Mouse (Mus musculus): ENCODE data around the gene Rcor3. TPM values are rescaled to one million over a fixed set of nuclear protein-coding genes. Genes with fewer than 3 reads are reported as not detected.

Rcor3 gene
- polyA plus RNA-seq (2015; fragmentation: Nextera tagmentation; extraction: Ambion mirVana): 6.2 and 7.2 TPM in 2 replicates

DNA sequence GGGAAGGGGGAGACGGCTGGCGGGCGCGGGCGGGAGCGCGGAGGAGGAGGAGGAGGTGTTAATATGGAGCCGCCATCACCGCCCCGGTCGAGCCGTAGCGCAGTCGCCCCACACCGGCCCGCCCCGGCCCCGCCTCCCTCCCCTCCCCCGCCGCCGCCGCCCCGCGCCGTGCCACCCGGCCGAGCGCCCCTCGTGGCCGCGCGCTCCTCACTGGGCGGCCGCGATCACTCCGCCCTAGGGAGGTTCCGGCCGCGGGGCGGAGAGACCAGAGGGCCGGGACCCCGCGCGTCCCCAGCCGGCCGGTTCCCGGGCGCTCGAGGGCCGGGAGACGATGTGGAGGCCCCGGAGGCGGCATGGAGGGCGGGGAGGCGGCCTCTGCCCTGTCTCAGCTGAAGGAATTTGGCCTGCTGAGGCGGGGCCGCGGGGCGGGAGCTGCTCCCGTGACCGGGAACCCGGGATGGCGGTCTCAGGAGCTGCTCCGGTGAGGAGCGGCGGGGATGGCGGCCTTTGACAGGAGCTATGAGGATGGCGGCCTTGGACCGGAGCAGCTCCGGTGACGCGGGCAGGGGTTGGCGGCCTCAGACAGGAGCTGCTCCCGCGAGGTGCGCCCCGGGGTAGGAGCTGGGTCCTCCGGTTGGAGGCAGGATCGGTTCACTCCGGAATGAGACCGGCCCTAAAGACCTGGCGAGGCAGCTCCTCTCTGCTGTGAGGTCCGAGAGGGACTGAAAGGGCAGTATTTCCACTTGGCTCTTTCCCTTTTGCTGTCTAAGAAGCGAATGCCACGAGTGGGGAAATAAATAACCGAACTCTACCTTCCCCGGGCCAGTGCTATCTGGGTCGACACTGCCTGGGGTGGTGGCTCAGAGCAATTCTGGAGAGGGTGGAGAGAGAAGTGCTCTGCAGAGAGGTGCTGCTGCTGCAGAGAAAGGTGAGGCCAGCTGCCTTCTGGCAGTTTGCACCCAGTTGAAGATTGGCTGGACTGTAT, at the start of gene Rcor3:
Gene Rcor3, minus strand, starts transcription at position 137 of the 985 bp plus-strand sequence.
- DNase-seq (peak; percentile 89), ATAC-seq (peak; percentile 85)
- no peak for TF ChIP-seq EP300 (IDR thresholded peaks at IDR 0.05; ENCODE audit: low read depth)
- peak; percentile 46 for TF ChIP-seq CTCF (IDR thresholded peaks at IDR 0.05; ENCODE audit: low read depth)
- Histone ChIP-seq H3K27ac (ENCODE audit: low read depth) (peak within 1 kb of the TSS; percentile 95), H3K27me3 (ENCODE audit: insufficient read depth, low read length) (no peaks in the 10 kb centered on the region), H3K9ac (replicated peaks) (peak within 1 kb of the TSS; percentile 89), H3K4me2 (ENCODE audit: low read depth, low read length) (peak within 1 kb of the TSS; percentile 90), H3K4me1 (ENCODE audit: insufficient read depth) (peaks cover 14% of the 10 kb centered on the region), H3K36me3 (replicated peaks; ENCODE audit: insufficient read depth, low read length) (peaks cover 5% of the 10 kb centered on the region), H3K4me3 (ENCODE audit: low read depth, low read length) (peak within 1 kb of the TSS; percentile 67), H3K9me3 (ENCODE audit: low read length) (no peaks in the 10 kb centered on the region)
- under 1% methylated on average over 50 of the region's 88 CpGs for WGBS (ENCODE audit: insufficient replicate concordance)

DNA sequence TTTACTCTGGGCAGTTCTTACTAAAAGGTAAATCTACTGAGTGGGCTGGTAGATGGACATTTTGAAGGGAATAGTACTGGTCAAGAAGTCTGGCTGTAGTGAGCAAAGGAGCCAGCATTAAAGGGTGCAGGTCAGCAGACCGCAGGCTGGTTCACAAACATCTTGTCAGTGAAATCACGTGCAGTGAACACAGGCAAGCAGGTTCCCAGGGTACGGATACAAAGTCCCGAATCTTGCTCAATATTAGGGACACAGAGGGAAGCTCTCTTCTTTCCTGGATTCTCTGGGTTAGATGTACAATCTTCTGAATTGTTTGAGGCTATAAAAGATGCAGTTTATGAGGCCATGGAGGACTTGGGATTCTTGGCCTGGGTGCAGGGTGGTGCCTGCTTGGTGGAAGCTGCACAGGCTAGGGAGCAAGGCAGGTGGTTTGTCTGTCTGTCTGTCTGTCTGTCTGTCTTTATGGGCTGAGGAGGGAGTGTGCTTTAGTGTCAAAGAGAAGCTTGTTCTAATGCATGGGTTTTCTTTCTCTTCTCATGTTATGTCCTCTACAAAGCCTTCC, 43.9 kb upstream of the Rcor3 start:
- H3K9me3 ChIP-seq (ENCODE audit: low read length): no peaks in the 10 kb centered on the region
- TF ChIP-seq CTCF (IDR thresholded peaks at IDR 0.05; ENCODE audit: low read depth): no peak
- no peak for TF ChIP-seq EP300 (IDR thresholded peaks at IDR 0.05; ENCODE audit: low read depth)
- WGBS (ENCODE audit: insufficient replicate concordance): 61% methylated on average over 4 of the region's 4 CpGs
- no peak overlapping the region for H3K9ac ChIP-seq (replicated peaks)
- DNase-seq (no peak), ATAC-seq (no peak)
- no peak overlapping the region for H3K4me2 ChIP-seq (ENCODE audit: low read depth, low read length)
- no peaks in the 10 kb centered on the region for H3K27me3 ChIP-seq (ENCODE audit: insufficient read depth, low read length)
- no peaks in the 10 kb centered on the region for H3K4me1 ChIP-seq (ENCODE audit: insufficient read depth)
- H3K27ac ChIP-seq (ENCODE audit: low read depth): no peak overlapping the region
- no peak overlapping the region for H3K4me3 ChIP-seq (ENCODE audit: low read depth, low read length)
- H3K36me3 ChIP-seq (replicated peaks; ENCODE audit: insufficient read depth, low read length): no peaks in the 10 kb centered on the region

DNA sequence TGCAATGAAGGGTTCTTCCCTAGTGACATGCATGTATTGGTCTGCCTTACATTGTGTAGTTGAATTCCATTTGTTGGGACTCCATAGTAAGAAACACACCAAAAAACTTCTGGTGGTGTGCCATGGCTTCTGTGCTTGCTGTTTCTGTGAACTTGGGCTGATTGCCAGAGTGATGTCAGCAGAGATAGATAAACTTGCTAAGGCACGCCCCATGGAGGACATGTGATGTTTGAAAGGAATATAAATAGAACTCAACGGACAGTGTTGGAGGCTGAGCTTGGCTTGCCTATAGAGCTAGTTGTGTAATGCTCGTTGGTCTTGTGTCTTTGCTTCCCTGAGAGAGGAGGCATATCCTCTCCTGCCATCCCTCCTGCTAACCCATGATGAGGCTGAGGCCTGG, 42.0 kb upstream of the Rcor3 start:
- Histone ChIP-seq H3K9ac (replicated peaks) (no peak overlapping the region), H3K36me3 (replicated peaks; ENCODE audit: insufficient read depth, low read length) (no peaks in the 10 kb centered on the region), H3K27me3 (ENCODE audit: insufficient read depth, low read length) (no peaks in the 10 kb centered on the region), H3K4me3 (ENCODE audit: low read depth, low read length) (no peak overlapping the region), H3K27ac (ENCODE audit: low read depth) (no peak overlapping the region), H3K4me2 (ENCODE audit: low read depth, low read length) (no peak overlapping the region), H3K9me3 (ENCODE audit: low read length) (no peaks in the 10 kb centered on the region), H3K4me1 (ENCODE audit: insufficient read depth) (no peaks in the 10 kb centered on the region)
- TF ChIP-seq CTCF (IDR thresholded peaks at IDR 0.05; ENCODE audit: low read depth): no peak
- TF ChIP-seq EP300 (IDR thresholded peaks at IDR 0.05; ENCODE audit: low read depth): no peak
- peak; percentile 52 for DNase-seq
- ATAC-seq: peak; percentile 77
- WGBS (ENCODE audit: insufficient replicate concordance): 33% methylated on average over 3 of the region's 3 CpGs

DNA sequence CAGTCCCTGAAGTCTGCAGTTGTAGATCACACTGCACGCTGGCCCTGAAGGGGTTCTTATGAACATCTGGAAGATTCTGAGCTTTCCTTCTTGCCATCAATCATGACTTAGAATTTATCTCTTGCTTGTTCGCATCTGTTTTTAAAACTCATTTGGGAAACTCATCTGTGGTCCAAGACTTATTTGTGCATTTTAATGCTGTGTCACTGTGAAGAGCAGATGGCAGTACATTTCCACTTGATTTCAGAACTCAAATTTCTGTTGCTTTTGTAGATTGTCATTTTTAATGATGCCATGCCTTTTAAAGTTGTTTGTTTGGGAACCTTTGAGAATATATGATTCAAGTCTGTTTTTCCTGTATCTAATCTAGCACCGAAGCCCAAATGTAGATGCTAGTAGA, 33.6 kb upstream of the Rcor3 start:
- ATAC-seq: no peak
- TF ChIP-seq CTCF (IDR thresholded peaks at IDR 0.05; ENCODE audit: low read depth): no peak
- no peak for TF ChIP-seq EP300 (IDR thresholded peaks at IDR 0.05; ENCODE audit: low read depth)
- Histone ChIP-seq H3K36me3 (replicated peaks; ENCODE audit: insufficient read depth, low read length) (no peaks in the 10 kb centered on the region), H3K9me3 (ENCODE audit: low read length) (no peaks in the 10 kb centered on the region), H3K4me1 (ENCODE audit: insufficient read depth) (no peaks in the 10 kb centered on the region), H3K4me3 (ENCODE audit: low read depth, low read length) (no peak overlapping the region), H3K27me3 (ENCODE audit: insufficient read depth, low read length) (no peaks in the 10 kb centered on the region), H3K4me2 (ENCODE audit: low read depth, low read length) (no peak overlapping the region), H3K27ac (ENCODE audit: low read depth) (no peak overlapping the region), H3K9ac (replicated peaks) (no peak overlapping the region)
- WGBS (ENCODE audit: insufficient replicate concordance): 75% methylated on average over 3 of the region's 3 CpGs
- DNase-seq: no peak

DNA sequence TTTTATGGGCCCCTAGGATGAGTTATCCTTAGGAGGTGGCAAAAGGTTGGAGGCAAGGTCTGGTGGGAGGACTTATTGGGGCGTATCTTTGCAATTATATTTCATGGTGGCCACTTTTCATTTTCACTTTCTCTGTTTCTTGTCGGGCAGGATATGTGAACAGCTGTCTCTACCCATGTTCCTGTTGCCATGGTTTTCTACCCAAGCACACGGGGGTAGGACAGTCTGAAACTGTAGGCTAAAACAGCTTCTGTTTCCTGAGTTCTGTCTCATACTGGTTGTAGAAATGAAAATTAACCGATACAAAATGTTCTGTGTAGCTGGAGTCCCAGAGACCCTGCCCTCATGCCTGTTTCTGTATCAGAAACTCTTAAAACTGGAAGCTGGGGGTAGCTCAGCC, 13.3 kb upstream of the Rcor3 start:
- H3K4me2 ChIP-seq (ENCODE audit: low read depth, low read length): no peak overlapping the region
- no peaks in the 10 kb centered on the region for H3K4me1 ChIP-seq (ENCODE audit: insufficient read depth)
- H3K27me3 ChIP-seq (ENCODE audit: insufficient read depth, low read length): no peaks in the 10 kb centered on the region
- H3K9me3 ChIP-seq (ENCODE audit: low read length): no peaks in the 10 kb centered on the region
- H3K9ac ChIP-seq (replicated peaks): no peak overlapping the region
- WGBS (ENCODE audit: insufficient replicate concordance): 70% methylated on average over 4 of the region's 4 CpGs
- no peak overlapping the region for H3K27ac ChIP-seq (ENCODE audit: low read depth)
- no peaks in the 10 kb centered on the region for H3K36me3 ChIP-seq (replicated peaks; ENCODE audit: insufficient read depth, low read length)
- DNase-seq (no peak), ATAC-seq (no peak)
- no peak overlapping the region for H3K4me3 ChIP-seq (ENCODE audit: low read depth, low read length)
- TF ChIP-seq CTCF (IDR thresholded peaks at IDR 0.05; ENCODE audit: low read depth) (no peak), EP300 (IDR thresholded peaks at IDR 0.05; ENCODE audit: low read depth) (no peak)

DNA sequence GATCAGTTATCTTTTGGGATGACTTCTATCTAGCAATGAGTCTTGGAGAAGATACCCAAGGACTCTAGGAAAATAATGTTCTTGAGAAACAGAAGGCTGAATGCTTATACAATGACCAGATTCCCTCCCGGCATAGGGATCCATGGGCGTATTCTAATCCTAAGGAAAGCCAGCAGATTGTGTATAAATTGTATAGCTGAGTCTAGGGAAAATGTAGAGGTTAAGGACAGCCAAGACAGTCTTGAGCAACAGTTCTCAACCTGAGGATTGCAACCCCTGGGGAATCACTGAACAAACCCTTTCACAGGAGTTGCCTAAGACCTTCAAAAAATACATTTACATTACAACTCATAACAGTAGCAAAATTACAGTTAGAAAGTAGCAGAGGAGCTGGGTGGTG, 2.5 kb upstream of the Rcor3 start:
- H3K4me1 ChIP-seq (ENCODE audit: insufficient read depth): peaks cover 14% of the 10 kb centered on the region
- no peak for DNase-seq

More for the DNA sequence above, 2.5 kb upstream of the Rcor3 start:
- Histone ChIP-seq H3K9ac (replicated peaks) (no peak overlapping the region), H3K27ac (ENCODE audit: low read depth) (no peak overlapping the region), H3K27me3 (ENCODE audit: insufficient read depth, low read length) (no peaks in the 10 kb centered on the region), H3K9me3 (ENCODE audit: low read length) (no peaks in the 10 kb centered on the region), H3K36me3 (replicated peaks; ENCODE audit: insufficient read depth, low read length) (no peaks in the 10 kb centered on the region), H3K4me2 (ENCODE audit: low read depth, low read length) (no peak overlapping the region), H3K4me3 (ENCODE audit: low read depth, low read length) (no peak overlapping the region)
- no peak for TF ChIP-seq EP300 (IDR thresholded peaks at IDR 0.05; ENCODE audit: low read depth)
- no peak for TF ChIP-seq CTCF (IDR thresholded peaks at IDR 0.05; ENCODE audit: low read depth)
- WGBS (ENCODE audit: insufficient replicate concordance): 88% methylated on average over 2 of the region's 2 CpGs
- ATAC-seq: no peak

All from liver, postnatal 0 days (tissue).